Mouse (Mus musculus): ENCODE results near the gene Hist2h3b. TPM values are rescaled to one million over a fixed set of nuclear protein-coding genes. Genes with fewer than 3 reads are reported as not detected.
"Not testable (repeated sequence)": the region's sequence is repeated elsewhere in the genome, so short reads cannot be mapped to it uniquely, and the experiment has no call there.

Hist2h3b gene
- polyA plus RNA-seq, 1 experiment from 2014 or later = 23.1 TPM

DNA sequence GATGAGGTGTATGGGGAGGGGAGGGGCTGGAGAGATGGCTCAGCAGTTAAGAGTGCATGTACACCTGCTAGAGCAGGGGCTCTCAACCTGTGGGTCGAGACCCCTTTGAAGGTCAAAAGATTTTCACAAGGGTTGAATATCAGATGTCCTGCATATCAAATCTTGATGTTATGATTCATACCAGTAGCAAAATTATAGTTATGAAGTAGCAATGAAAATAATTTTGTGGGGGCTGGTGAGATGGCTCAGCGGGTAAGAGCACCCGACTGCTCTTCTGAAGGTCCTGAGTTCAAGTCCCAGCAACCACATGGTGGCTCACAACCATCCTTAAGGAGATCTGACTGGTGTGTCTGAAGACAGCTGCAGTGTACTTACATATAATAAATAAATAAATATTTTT is 22.3 kb downstream of the Hist2h3b start:
- WGBS = 94% methylated on average over 3 of the region's 3 CpGs
- H3K4me3 ChIP-seq (replicated peaks; ENCODE audit: low read length); H3K27ac ChIP-seq (ENCODE audit: low read length); H3K36me3 ChIP-seq (ENCODE audit: control insufficient read depth, insufficient read depth); H3K4me1 ChIP-seq (replicated peaks; ENCODE audit: control insufficient read depth, insufficient read depth, low read length); ATAC-seq; H3K27me3 ChIP-seq (replicated peaks; ENCODE audit: control insufficient read depth, insufficient read depth, low read length); H3K4me2 ChIP-seq (ENCODE audit: low read length); H3K9ac ChIP-seq (replicated peaks; ENCODE audit: low read depth, low read length); H3K9me3 ChIP-seq (ENCODE audit: control insufficient read depth, low read length): not testable (repeated sequence)

DNA sequence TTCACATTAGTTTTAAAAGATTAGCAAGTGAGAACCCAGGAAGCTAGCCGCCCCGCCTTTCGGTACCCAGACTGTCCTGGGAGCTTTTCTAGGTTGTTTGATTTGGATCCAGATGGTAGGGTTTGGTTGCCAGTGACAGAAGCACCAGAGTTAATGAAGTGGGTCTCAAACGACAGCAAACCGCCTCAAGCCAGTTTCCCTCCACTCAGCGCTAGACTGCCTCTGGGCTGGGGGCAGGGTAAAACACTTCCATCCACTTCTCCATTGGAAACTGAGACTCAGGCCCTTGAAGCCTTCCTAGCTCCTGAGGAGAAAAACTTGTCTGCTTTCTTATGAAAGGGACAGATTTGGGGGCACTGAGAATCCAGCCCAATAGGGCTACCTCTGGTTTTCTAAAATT is 24.2 kb downstream of the Hist2h3b start:
- no peaks in the 10 kb centered on the region for H3K4me1 ChIP-seq (replicated peaks; ENCODE audit: control insufficient read depth, insufficient read depth, low read length)
- H3K36me3 ChIP-seq (ENCODE audit: control insufficient read depth, insufficient read depth) = no peaks in the 10 kb centered on the region
- no peak overlapping the region for H3K9ac ChIP-seq (replicated peaks; ENCODE audit: low read depth, low read length)
- H3K4me3 ChIP-seq (replicated peaks; ENCODE audit: low read length) = no peak overlapping the region
- no peak overlapping the region for H3K27ac ChIP-seq (ENCODE audit: low read length)
- H3K27me3 ChIP-seq (replicated peaks; ENCODE audit: control insufficient read depth, insufficient read depth, low read length) = no peaks in the 10 kb centered on the region
- H3K9me3 ChIP-seq (ENCODE audit: control insufficient read depth, low read length) = no peaks in the 10 kb centered on the region
- 56% methylated on average over 6 of the region's 6 CpGs for WGBS
- ATAC-seq = no peak
- H3K4me2 ChIP-seq (ENCODE audit: low read length) = no peak overlapping the region

DNA sequence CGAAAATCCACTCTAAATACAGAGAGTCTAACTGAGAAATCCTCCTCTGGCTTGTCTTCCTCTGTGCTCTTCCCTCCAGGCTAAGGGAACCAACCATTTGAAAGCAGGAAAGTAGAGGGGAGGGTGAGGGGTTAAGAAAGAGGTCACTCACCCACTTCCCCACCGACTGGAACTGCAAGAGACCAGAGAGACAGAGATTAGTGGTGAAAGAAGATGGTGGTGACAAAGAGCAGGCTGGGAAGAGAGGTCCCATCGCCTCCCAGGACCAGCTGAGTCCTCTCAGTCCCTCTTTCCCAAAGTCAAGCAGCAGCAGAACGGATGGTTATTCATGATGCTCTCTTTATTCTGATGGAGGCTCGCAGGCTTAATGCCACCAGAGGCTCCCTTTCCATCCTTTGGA is 24.9 kb downstream of the Hist2h3b start:
- H3K4me3 ChIP-seq (replicated peaks; ENCODE audit: low read length) = no peak overlapping the region
- no peaks in the 10 kb centered on the region for H3K4me1 ChIP-seq (replicated peaks; ENCODE audit: control insufficient read depth, insufficient read depth, low read length)
- no peak overlapping the region for H3K27ac ChIP-seq (ENCODE audit: low read length)
- WGBS = 51% methylated on average over 5 of the region's 5 CpGs
- no peak overlapping the region for H3K9ac ChIP-seq (replicated peaks; ENCODE audit: low read depth, low read length)
- H3K27me3 ChIP-seq (replicated peaks; ENCODE audit: control insufficient read depth, insufficient read depth, low read length) = no peaks in the 10 kb centered on the region
- no peaks in the 10 kb centered on the region for H3K36me3 ChIP-seq (ENCODE audit: control insufficient read depth, insufficient read depth)
- H3K4me2 ChIP-seq (ENCODE audit: low read length) = no peak overlapping the region
- H3K9me3 ChIP-seq (ENCODE audit: control insufficient read depth, low read length) = no peaks in the 10 kb centered on the region
- ATAC-seq = no peak

DNA sequence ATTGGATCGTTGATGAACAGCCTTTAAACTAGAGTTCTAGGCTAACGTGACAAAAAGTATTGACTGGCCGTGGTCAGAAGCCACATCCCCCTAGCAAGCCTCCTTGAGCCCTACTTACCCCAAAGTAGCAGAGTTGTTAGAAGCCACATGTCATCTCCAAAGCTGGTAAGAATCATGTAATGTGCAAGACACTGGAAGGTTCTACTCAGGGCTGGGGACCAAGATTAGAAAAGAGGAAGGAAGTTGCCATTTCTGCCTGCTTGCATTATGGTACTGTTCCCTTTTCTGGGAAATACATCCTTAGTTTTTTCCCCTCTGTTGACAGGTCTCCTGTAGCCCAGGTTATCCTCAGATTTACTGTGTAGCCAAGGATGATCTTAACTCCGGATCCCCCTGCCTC is 25.3 kb downstream of the Hist2h3b start, which contains the start of gene Fcgr1:
TSS of gene Fcgr1 (minus strand) at position 183 of the 400 bp plus-strand sequence.
- Histone ChIP-seq H3K27ac (ENCODE audit: low read length) (no peak within 1 kb of the TSS), H3K27me3 (replicated peaks; ENCODE audit: control insufficient read depth, insufficient read depth, low read length) (no peaks in the 10 kb centered on the region), H3K4me1 (replicated peaks; ENCODE audit: control insufficient read depth, insufficient read depth, low read length) (no peaks in the 10 kb centered on the region), H3K4me2 (ENCODE audit: low read length) (no peak within 1 kb of the TSS), H3K36me3 (ENCODE audit: control insufficient read depth, insufficient read depth) (no peaks in the 10 kb centered on the region), H3K9me3 (ENCODE audit: control insufficient read depth, low read length) (no peaks in the 10 kb centered on the region), H3K9ac (replicated peaks; ENCODE audit: low read depth, low read length) (no peak within 1 kb of the TSS), H3K4me3 (replicated peaks; ENCODE audit: low read length) (no peak within 1 kb of the TSS)
- no peak for ATAC-seq
- 79% methylated on average over 4 of the region's 4 CpGs for WGBS

DNA sequence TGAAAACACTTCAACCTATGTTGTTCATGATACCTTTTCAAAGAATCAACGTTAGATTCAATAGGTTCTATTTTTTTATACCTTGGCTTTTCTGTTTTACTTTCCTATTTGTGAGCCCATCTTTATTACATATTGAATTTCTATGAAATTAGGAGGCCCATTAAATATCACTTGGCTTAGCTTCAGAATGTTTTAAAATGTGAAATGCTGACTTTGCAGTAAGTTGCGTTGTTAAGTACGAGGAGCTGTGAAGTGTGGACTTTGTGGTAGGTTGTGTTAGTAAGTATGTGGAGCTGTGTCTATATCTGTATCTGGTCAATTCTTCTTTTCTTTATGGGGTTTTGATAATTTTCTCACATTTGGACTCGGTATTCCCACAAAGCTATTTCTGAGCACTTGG is 29.9 kb downstream of the Hist2h3b start:
- 93% methylated on average over 4 of the region's 4 CpGs for WGBS
- Histone ChIP-seq H3K4me2 (ENCODE audit: low read length) (no peak overlapping the region), H3K27me3 (replicated peaks; ENCODE audit: control insufficient read depth, insufficient read depth, low read length) (no peaks in the 10 kb centered on the region), H3K9me3 (ENCODE audit: control insufficient read depth, low read length) (no peaks in the 10 kb centered on the region), H3K4me3 (replicated peaks; ENCODE audit: low read length) (no peak overlapping the region), H3K36me3 (ENCODE audit: control insufficient read depth, insufficient read depth) (no peaks in the 10 kb centered on the region), H3K4me1 (replicated peaks; ENCODE audit: control insufficient read depth, insufficient read depth, low read length) (no peaks in the 10 kb centered on the region), H3K27ac (ENCODE audit: low read length) (no peak overlapping the region), H3K9ac (replicated peaks; ENCODE audit: low read depth, low read length) (no peak overlapping the region)
- no peak for ATAC-seq

DNA sequence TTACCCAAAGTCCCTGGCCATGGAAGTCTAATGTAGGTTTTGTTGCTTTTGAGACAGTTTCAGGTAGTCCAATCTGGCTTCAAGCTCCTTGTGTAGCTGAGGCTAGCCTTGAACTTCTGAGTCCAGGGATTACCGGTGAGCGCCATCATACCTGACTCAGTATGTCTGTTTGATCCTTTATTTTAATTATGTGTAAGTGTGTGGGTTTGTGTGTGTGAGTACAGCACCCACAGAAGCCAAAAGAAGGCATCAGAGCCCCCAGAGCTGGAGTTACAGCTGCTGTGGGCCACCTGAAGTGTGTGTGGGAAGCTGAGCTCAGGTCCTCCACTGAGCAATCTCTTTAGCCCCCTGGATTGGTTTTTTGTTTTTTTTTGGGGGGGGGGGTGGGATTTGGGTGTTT is 31.1 kb downstream of the Hist2h3b start:
- Histone ChIP-seq H3K4me3 (replicated peaks; ENCODE audit: low read length) (no peak overlapping the region), H3K27me3 (replicated peaks; ENCODE audit: control insufficient read depth, insufficient read depth, low read length) (no peaks in the 10 kb centered on the region), H3K9me3 (ENCODE audit: control insufficient read depth, low read length) (no peaks in the 10 kb centered on the region), H3K4me2 (ENCODE audit: low read length) (no peak overlapping the region), H3K9ac (replicated peaks; ENCODE audit: low read depth, low read length) (no peak overlapping the region), H3K4me1 (replicated peaks; ENCODE audit: control insufficient read depth, insufficient read depth, low read length) (no peaks in the 10 kb centered on the region), H3K36me3 (ENCODE audit: control insufficient read depth, insufficient read depth) (no peaks in the 10 kb centered on the region), H3K27ac (ENCODE audit: low read length) (no peak overlapping the region)
- WGBS = 96% methylated on average over 2 of the region's 2 CpGs
- ATAC-seq = no peak

DNA sequence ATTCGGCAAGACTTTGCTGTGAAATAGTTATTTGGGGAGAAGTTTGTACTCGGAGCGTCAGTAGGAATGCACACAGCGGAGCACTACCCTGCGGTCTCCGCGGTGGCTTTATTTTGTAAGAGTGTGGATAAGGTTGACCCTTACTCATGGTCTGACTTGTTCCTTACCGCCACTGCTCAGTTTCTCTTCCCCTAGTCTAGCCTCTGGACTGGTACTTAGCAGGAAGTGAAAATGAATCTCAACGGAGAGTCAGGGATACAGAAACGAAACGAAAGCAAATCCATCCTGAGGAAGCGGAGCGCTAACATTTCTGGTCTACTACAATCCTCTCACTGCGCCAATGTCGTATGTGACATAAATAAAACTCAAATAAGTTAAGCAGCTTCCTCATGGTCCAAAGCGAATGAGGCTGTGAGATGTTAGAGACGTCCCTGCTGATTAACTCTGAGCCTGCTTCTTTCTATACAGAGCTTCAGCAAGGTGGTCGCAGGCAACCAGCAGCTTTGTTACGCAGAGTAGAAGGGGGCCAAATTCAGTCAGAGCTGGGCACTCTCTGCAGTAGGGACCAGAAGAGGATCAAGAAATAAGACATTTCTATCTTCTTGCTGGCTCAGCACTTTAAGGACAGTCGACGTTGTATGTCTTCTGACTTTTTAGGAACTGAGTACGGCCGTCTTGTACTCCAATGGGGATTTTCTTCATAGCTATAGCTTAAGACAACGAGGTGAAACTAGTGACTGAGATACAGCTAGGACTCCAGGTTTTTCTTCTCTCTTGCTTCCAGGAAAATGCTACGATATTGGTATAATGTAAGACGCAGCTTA is 32.5 kb downstream of the Hist2h3b start:
- no peak overlapping the region for H3K9ac ChIP-seq (replicated peaks; ENCODE audit: low read depth, low read length)
- H3K4me1 ChIP-seq (replicated peaks; ENCODE audit: control insufficient read depth, insufficient read depth, low read length) = no peaks in the 10 kb centered on the region
- ATAC-seq = no peak
- H3K27ac ChIP-seq (ENCODE audit: low read length) = no peak overlapping the region
- WGBS = 80% methylated on average over 26 of the region's 26 CpGs
- H3K36me3 ChIP-seq (ENCODE audit: control insufficient read depth, insufficient read depth) = no peaks in the 10 kb centered on the region
- no peak overlapping the region for H3K4me3 ChIP-seq (replicated peaks; ENCODE audit: low read length)
- no peaks in the 10 kb centered on the region for H3K27me3 ChIP-seq (replicated peaks; ENCODE audit: control insufficient read depth, insufficient read depth, low read length)
- H3K9me3 ChIP-seq (ENCODE audit: control insufficient read depth, low read length) = no peaks in the 10 kb centered on the region
- no peak overlapping the region for H3K4me2 ChIP-seq (ENCODE audit: low read length)

DNA sequence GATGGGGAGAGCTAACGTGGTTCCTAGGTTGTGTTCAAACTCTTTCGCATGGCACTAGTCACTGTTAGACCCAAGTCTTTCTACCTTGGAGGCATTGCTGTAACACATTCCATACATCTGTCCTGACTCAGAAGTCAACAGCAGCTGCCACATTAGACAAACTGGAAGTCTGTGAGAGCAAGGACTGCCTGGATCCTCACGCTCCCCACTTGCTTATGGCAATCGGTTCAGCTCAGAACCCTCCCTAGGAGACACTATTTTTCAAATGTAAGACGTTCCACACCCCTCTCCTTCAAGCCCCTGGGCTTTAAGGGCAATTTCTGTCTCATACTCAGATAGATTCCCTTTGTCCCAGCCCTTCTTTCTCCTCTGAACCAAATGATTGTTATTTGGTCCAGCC is 33.6 kb downstream of the Hist2h3b start:
- H3K9ac ChIP-seq (replicated peaks; ENCODE audit: low read depth, low read length) = no peak overlapping the region
- no peaks in the 10 kb centered on the region for H3K9me3 ChIP-seq (ENCODE audit: control insufficient read depth, low read length)
- WGBS = 89% methylated on average over 5 of the region's 5 CpGs
- no peak overlapping the region for H3K27ac ChIP-seq (ENCODE audit: low read length)
- H3K4me3 ChIP-seq (replicated peaks; ENCODE audit: low read length) = no peak overlapping the region
- H3K36me3 ChIP-seq (ENCODE audit: control insufficient read depth, insufficient read depth) = no peaks in the 10 kb centered on the region
- no peak overlapping the region for H3K4me2 ChIP-seq (ENCODE audit: low read length)
- H3K4me1 ChIP-seq (replicated peaks; ENCODE audit: control insufficient read depth, insufficient read depth, low read length) = no peaks in the 10 kb centered on the region
- H3K27me3 ChIP-seq (replicated peaks; ENCODE audit: control insufficient read depth, insufficient read depth, low read length) = no peaks in the 10 kb centered on the region
- ATAC-seq = no peak

DNA sequence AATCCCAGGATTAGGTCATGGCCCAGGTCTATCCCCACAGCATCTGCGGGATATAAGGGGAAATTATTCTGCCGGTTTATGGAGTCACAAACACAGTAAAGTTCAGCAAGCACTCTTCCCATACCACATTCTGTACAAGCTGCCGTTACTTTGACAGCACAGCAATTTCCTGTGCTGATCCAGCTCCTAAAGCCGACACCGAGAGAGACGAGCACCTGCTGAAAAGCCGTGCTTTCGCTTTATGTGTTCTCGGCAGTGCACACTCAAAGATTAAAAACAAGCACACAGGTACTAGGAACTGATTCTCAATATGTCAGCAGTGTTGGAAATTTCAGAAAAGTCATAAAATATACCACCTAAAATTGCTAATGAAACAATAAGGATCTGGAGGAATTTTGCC is 38.1 kb downstream of the Hist2h3b start:
- 89% methylated on average over 9 of the region's 9 CpGs for WGBS
- Histone ChIP-seq H3K9ac (replicated peaks; ENCODE audit: low read depth, low read length) (no peak overlapping the region), H3K4me1 (replicated peaks; ENCODE audit: control insufficient read depth, insufficient read depth, low read length) (no peaks in the 10 kb centered on the region), H3K27ac (ENCODE audit: low read length) (no peak overlapping the region), H3K27me3 (replicated peaks; ENCODE audit: control insufficient read depth, insufficient read depth, low read length) (no peaks in the 10 kb centered on the region), H3K4me2 (ENCODE audit: low read length) (no peak overlapping the region), H3K4me3 (replicated peaks; ENCODE audit: low read length) (no peak overlapping the region), H3K9me3 (ENCODE audit: control insufficient read depth, low read length) (no peaks in the 10 kb centered on the region), H3K36me3 (ENCODE audit: control insufficient read depth, insufficient read depth) (no peaks in the 10 kb centered on the region)
- no peak for ATAC-seq

DNA sequence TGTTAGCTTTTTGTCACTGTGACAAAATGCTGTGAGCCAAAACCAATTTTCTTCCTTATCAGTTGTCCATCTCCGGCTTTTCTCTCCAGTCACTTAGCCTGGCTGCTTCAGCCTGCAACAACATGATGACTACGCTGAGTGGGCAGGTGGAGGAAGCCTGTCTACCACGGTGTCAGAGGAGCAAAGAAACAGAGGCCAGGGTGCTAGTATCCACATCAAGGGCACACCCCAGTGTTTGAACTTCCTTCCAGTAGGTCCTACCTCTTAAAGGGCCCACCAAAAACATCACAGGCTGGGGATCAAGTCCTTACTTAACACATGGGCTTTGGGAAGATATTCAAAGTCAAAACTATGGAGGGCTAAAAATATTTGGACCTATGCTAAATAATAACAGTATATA is 41.0 kb downstream of the Hist2h3b start:
- 70% methylated on average over 3 of the region's 3 CpGs for WGBS
- no peak overlapping the region for H3K4me3 ChIP-seq (replicated peaks; ENCODE audit: low read length)
- no peaks in the 10 kb centered on the region for H3K9me3 ChIP-seq (ENCODE audit: control insufficient read depth, low read length)
- no peak overlapping the region for H3K4me2 ChIP-seq (ENCODE audit: low read length)
- H3K27ac ChIP-seq (ENCODE audit: low read length) = no peak overlapping the region
- no peak for ATAC-seq
- no peaks in the 10 kb centered on the region for H3K27me3 ChIP-seq (replicated peaks; ENCODE audit: control insufficient read depth, insufficient read depth, low read length)
- no peaks in the 10 kb centered on the region for H3K4me1 ChIP-seq (replicated peaks; ENCODE audit: control insufficient read depth, insufficient read depth, low read length)
- H3K9ac ChIP-seq (replicated peaks; ENCODE audit: low read depth, low read length) = no peak overlapping the region
- no peaks in the 10 kb centered on the region for H3K36me3 ChIP-seq (ENCODE audit: control insufficient read depth, insufficient read depth)
